Mouse (Mus musculus): ENCODE results near the gene Fam131a.
A peak's percentile ranks its signal among the peaks of the same experiment; 100 is the strongest.
"Not testable (repeated sequence)": the region's sequence is repeated elsewhere in the genome, so short reads cannot be mapped to it uniquely, and the experiment has no call there.

Fam131a gene

GRCm38 (mm10) chr16:20693111-20693701 lies at the start of gene Fam131a:
Gene Fam131a, plus strand, starts transcription at chr16:20693241.
- peak; percentile 85 for ATAC-seq (ENCODE audit: insufficient number of reproducible peaks, low FRiP score, low TSS enrichment)

- no peak for ATAC-seq (ENCODE audit: insufficient number of reproducible peaks, low FRiP score, low TSS enrichment)
Observed at GRCm38 (mm10) chr16:20643911-20644310, 49.1 kb upstream of the Fam131a start.

- peak; percentile 92 for ATAC-seq (ENCODE audit: insufficient number of reproducible peaks, low FRiP score, low TSS enrichment)
Observed at GRCm38 (mm10) chr16:20651076-20651946, 41.7 kb upstream of the Fam131a start, which contains the start of gene Psmd2. Gene Psmd2, plus strand, starts transcription at chr16:20651652.

- no peak for ATAC-seq (ENCODE audit: insufficient number of reproducible peaks, low FRiP score, low TSS enrichment)
Observed at GRCm38 (mm10) chr16:20651947-20652310, 41.1 kb upstream of the Fam131a start.

GRCm38 (mm10) chr16:20653315-20653714 lies 39.7 kb upstream of the Fam131a start:
- ATAC-seq (ENCODE audit: insufficient number of reproducible peaks, low FRiP score, low TSS enrichment): no peak

- no peak for ATAC-seq (ENCODE audit: insufficient number of reproducible peaks, low FRiP score, low TSS enrichment)
Observed at GRCm38 (mm10) chr16:20657661-20658060, 35.4 kb upstream of the Fam131a start.

- not testable (repeated sequence) for ATAC-seq (ENCODE audit: insufficient number of reproducible peaks, low FRiP score, low TSS enrichment)
Observed at GRCm38 (mm10) chr16:20668013-20668412, 25.0 kb upstream of the Fam131a start, which contains the start of gene Eif4g1. Gene Eif4g1, plus strand, starts transcription at chr16:20668313.

- no peak for ATAC-seq (ENCODE audit: insufficient number of reproducible peaks, low FRiP score, low TSS enrichment)
Observed at GRCm38 (mm10) chr16:20670291-20670690, 22.8 kb upstream of the Fam131a start.

GRCm38 (mm10) chr16:20671886-20672285 lies 21.2 kb upstream of the Fam131a start:
- ATAC-seq (ENCODE audit: insufficient number of reproducible peaks, low FRiP score, low TSS enrichment): no peak

GRCm38 (mm10) chr16:20672500-20672902 lies 20.5 kb upstream of the Fam131a start:
- ATAC-seq (ENCODE audit: insufficient number of reproducible peaks, low FRiP score, low TSS enrichment): peak; percentile 94

GRCm38 (mm10) chr16:20672965-20673705 lies 19.9 kb upstream of the Fam131a start:
- 0 out of 2 replicates have a peak, but pooled peaks have one; percentile 5 for ATAC-seq (ENCODE audit: insufficient number of reproducible peaks, low FRiP score, low TSS enrichment)

GRCm38 (mm10) chr16:20673706-20674303 lies 19.2 kb upstream of the Fam131a start:
- no peak for ATAC-seq (ENCODE audit: insufficient number of reproducible peaks, low FRiP score, low TSS enrichment)

- no peak for ATAC-seq (ENCODE audit: insufficient number of reproducible peaks, low FRiP score, low TSS enrichment)
Observed at GRCm38 (mm10) chr16:20675213-20675612, 17.8 kb upstream of the Fam131a start.

GRCm38 (mm10) chr16:20676702-20677101 lies 16.3 kb upstream of the Fam131a start:
- no peak for ATAC-seq (ENCODE audit: insufficient number of reproducible peaks, low FRiP score, low TSS enrichment)

- no peak for ATAC-seq (ENCODE audit: insufficient number of reproducible peaks, low FRiP score, low TSS enrichment)
Observed at GRCm38 (mm10) chr16:20677380-20677779, 15.7 kb upstream of the Fam131a start.

- 0 out of 2 replicates have a peak, but pooled peaks have one; percentile 45 for ATAC-seq (ENCODE audit: insufficient number of reproducible peaks, low FRiP score, low TSS enrichment)
Observed at GRCm38 (mm10) chr16:20677974-20678675, 14.9 kb upstream of the Fam131a start.

- no peak for ATAC-seq (ENCODE audit: insufficient number of reproducible peaks, low FRiP score, low TSS enrichment)
Observed at GRCm38 (mm10) chr16:20690774-20691173, 2.3 kb upstream of the Fam131a start.

GRCm38 (mm10) chr16:20691617-20692016 lies 1.4 kb upstream of the Fam131a start:
- no peak for ATAC-seq (ENCODE audit: insufficient number of reproducible peaks, low FRiP score, low TSS enrichment)

- ATAC-seq (ENCODE audit: insufficient number of reproducible peaks, low FRiP score, low TSS enrichment): no peak
Observed at GRCm38 (mm10) chr16:20692241-20692965, 638 bp upstream of the Fam131a start.
